Mouse (Mus musculus) heart, embryonic 10.5 days (tissue): ENCODE measurements at regions not wholly inside any gene's neighbourhood (a gene's known extent, or its start where the extent isn't known, plus 50 kb on each side); places are given as distances from the start of the nearest gene placed in this dataset.
A peak's percentile ranks its signal among the peaks of the same experiment; 100 is the strongest.

Experiments used
- DNase-seq: peaks from one replicate; pipeline ENCODE4 v3.0.0-alpha.2; 2017; ENCODE audit warnings: low spot score
- H3K27ac ChIP-seq: fragments of 300-500 bp; sonication (generic); 2 replicates; pipeline ENCODE4 v1.5.1; 2016; ENCODE audit warnings: mild to moderate bottlenecking
- H3K27me3 ChIP-seq: fragments of 300-500 bp; sonication (generic); 2 replicates; pipeline ENCODE4 v1.6.1; 2016; ENCODE audit warnings: mild to moderate bottlenecking; ENCODE audit not compliant: poor library complexity, insufficient read depth, severe bottlenecking
- H3K36me3 ChIP-seq: fragments of 300-500 bp; sonication (generic); 2 replicates; pipeline ENCODE4 v1.6.1; 2016; ENCODE audit warnings: mild to moderate bottlenecking, moderate library complexity
- H3K4me1 ChIP-seq: fragments of 300-500 bp; sonication (generic); 2 replicates; pipeline ENCODE4 v1.6.1; 2016; ENCODE audit warnings: mild to moderate bottlenecking
- H3K4me3 ChIP-seq: fragments of 300-500 bp; sonication (generic); 2 replicates; pipeline ENCODE4 v1.5.1; 2016; ENCODE audit warnings: mild to moderate bottlenecking, moderate library complexity
- H3K9me3 ChIP-seq: fragments of 300-500 bp; sonication (generic); 2 replicates; pipeline ENCODE4 v1.6.1; 2016; ENCODE audit warnings: mild to moderate bottlenecking, moderate library complexity
- WGBS: fragments of 180-500 bp; shearing (Covaris S2); methylation state at CpG from one replicate; pipeline ENCODE4 v1.1.7; 2016; 5-methylcytosine and 5-hydroxymethylcytosine counted together

DNA sequence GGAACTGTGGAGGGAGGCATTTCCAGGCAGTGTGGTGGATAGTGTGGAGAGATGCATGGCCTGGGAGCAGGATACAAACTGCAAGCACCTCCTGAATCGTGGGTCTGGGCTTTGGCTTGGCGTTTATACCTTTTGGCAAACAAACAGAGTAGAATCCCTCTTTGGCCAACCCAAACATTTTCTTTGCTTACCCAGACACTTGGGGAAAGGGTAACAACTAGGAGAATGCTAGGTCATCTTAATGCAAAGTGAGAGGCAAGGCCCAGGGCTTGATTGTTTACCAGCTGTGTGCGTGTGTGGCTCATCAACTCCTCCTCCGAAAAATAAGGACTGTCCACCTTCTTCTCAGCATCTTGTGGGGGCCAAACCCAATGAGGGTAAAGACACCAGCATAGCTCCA, 61.1 kb upstream of the Abca1 start:
- Histone ChIP-seq H3K36me3 (no peaks in the 10 kb centered on the region), H3K27me3 (no peaks in the 10 kb centered on the region), H3K9me3 (no peaks in the 10 kb centered on the region), H3K4me1 (peaks cover 25% of the 10 kb centered on the region), H3K4me3 (no peak overlapping the region), H3K27ac (no peak overlapping the region)
- no peak for DNase-seq
- WGBS = 82% methylated on average over 4 of the region's 4 CpGs

DNA sequence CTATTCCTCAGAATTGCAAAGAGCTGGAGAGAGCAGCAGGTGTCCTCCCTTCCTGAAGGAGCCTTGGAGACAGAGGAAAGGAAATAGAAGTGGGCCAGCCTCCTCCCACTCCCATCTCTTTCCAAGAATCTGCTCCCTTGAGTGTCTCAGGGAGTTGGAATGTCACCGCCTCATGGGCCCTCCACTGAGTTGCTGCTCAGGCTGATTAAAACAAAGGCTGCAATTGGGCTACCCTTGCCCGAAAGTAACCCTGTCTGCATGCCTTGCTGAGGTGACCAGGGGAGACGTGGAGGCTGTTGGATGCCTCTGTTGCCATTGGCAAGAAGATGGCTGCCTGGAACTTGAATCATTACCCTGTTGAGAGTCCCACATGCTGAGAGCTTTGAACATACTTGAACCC, 59.7 kb upstream of the Abca1 start:
- Histone ChIP-seq H3K4me1 (peaks cover 25% of the 10 kb centered on the region), H3K27ac (no peak overlapping the region), H3K4me3 (no peak overlapping the region), H3K36me3 (no peaks in the 10 kb centered on the region), H3K27me3 (no peaks in the 10 kb centered on the region), H3K9me3 (no peaks in the 10 kb centered on the region)
- 40% methylated on average over 3 of the region's 3 CpGs for WGBS
- DNase-seq = peak; percentile 71

DNA sequence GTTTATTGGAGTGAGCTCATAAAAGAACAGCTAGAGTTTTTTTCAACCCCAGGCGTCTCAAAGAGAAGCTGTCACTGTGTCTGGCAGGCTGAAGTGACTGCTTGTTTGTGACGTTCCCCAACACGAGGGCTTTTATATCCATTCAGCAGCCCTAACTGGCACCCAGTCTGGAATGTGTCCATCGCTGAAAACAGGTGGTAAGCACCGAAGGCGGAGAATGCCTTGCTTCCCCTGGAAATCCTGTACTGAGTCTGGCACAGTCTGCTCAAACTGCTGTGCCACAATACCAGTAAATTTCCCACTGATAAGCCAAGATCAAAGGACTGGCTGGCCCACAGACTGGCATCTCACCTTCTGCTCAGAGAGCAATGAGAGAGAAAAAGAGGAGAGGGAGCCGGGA, 59.1 kb upstream of the Abca1 start:
- no peaks in the 10 kb centered on the region for H3K27me3 ChIP-seq
- H3K27ac ChIP-seq = peak overlapping the region; percentile 23; the same call in 1 of the 2 replicates
- no peaks in the 10 kb centered on the region for H3K36me3 ChIP-seq
- peak; percentile 66 for DNase-seq
- no peaks in the 10 kb centered on the region for H3K9me3 ChIP-seq
- no peak overlapping the region for H3K4me3 ChIP-seq
- H3K4me1 ChIP-seq = peaks cover 25% of the 10 kb centered on the region
- WGBS = 43% methylated on average over 7 of the region's 7 CpGs

DNA sequence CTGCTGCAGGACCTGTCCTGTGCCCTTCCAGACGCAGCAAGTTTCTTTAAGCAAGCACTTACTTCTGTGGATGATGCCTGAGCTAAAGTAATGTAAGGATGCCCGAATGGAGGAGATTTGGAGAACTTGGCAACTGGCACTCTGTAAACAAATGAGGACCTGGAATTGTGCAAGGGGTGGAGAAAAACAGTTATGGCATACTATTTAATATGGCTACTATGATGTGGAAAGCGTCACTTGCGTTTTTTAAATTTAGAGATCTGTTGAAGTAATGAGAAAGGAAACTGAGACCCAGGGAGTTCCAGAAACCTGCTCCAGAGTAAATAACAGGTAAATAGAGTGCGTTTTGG, 58.6 kb upstream of the Abca1 start:
- H3K27ac ChIP-seq = peak overlapping the region; percentile 87
- H3K4me3 ChIP-seq = peak overlapping the region; percentile 67
- WGBS = 43% methylated on average over 5 of the region's 5 CpGs
- DNase-seq = no peak
- no peaks in the 10 kb centered on the region for H3K36me3 ChIP-seq
- peaks cover 25% of the 10 kb centered on the region for H3K4me1 ChIP-seq
- H3K9me3 ChIP-seq = no peaks in the 10 kb centered on the region
- H3K27me3 ChIP-seq = no peaks in the 10 kb centered on the region

DNA sequence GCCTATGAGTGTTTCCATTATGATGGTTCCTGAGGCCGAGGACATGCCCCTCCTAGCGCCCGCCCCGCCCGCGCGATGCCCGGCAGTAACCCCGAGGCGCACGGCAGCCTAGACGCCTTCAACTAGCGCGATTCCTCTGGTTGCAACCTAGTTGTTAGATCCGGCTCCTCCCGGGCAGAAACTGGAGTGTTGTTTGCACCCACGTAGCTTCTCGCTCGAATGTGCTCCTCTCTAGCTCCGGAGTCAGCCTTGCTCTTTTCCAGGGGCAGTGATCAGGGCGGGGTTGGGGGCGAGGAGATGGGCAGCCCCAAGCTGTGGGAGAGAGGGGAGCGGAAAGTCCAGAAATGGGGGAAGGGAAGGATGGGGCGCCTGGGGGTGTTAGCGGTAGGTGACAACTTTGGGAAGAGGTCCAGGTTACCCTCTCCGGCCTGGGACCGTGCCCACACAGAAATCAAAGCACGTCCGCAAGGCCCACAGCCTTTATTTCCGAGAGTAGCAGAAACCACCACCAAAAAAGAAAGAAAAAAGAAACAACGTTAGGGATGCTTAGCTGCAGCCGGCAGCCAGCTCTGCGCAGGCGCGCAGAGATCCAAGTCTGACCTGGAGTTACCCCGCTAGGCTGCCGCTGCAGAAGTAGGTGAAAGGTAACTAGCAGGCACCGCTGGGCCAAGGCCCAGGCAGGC, 58.1 kb upstream of the Abca1 start:
- Histone ChIP-seq H3K9me3 (no peaks in the 10 kb centered on the region), H3K36me3 (no peaks in the 10 kb centered on the region), H3K4me1 (peaks cover 25% of the 10 kb centered on the region), H3K4me3 (peak overlapping the region; percentile 67), H3K27ac (peak overlapping the region; percentile 87), H3K27me3 (no peaks in the 10 kb centered on the region)
- DNase-seq = peak; percentile 79
- whole genome bisulfite sequencing = under 1% methylated on average over 38 of the region's 38 CpGs

DNA sequence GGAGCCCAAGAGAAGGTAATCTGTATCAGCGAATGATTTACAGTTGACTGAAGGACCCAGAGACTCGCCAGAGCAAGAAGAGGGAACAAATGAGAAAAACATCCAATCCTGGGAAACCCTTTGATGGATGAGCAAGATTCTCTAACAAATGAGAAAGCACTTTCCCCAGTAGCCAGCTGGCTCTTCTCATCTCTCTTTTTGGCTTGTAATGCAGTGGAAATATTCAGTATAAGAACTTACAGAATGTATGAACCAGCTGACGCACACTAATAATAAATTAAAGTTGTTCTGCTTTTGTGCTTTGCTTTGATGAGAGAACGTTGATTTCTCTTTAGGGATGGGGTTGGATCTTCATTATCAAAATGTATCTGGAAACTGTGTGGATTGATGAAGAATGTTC, 52.8 kb upstream of the Abca1 start:
- H3K27ac ChIP-seq = no peak overlapping the region
- H3K27me3 ChIP-seq = no peaks in the 10 kb centered on the region
- H3K4me1 ChIP-seq = peaks cover 5% of the 10 kb centered on the region
- H3K9me3 ChIP-seq = no peaks in the 10 kb centered on the region
- no peak for DNase-seq
- no peaks in the 10 kb centered on the region for H3K36me3 ChIP-seq
- WGBS = 82% methylated on average over 4 of the region's 4 CpGs
- H3K4me3 ChIP-seq = no peak overlapping the region

DNA sequence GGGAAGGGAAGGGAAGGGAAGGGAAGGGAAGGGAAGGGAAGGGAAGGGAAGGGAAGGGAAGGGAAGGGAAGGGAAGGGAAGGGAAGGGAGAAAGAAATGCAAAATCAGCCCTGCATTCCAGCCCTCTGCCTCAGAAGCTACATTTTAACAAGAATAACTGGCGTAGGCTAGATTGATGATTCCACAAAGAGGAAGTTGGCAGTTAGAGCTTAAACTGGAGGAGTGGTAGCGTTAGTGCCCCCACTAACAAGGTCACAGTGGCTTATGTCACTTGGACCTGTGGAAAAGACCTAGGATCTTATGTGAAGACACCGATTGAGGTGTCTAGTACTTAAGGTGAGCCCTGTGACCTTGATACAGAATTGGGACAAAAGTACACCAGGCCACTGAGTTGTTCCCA, 51.0 kb upstream of the Abca1 start:
- no peaks in the 10 kb centered on the region for H3K4me1 ChIP-seq
- no peaks in the 10 kb centered on the region for H3K27me3 ChIP-seq
- WGBS = 80% methylated on average over 3 of the region's 3 CpGs
- DNase-seq = no peak
- H3K9me3 ChIP-seq = no peaks in the 10 kb centered on the region
- no peak overlapping the region for H3K27ac ChIP-seq
- H3K4me3 ChIP-seq = no peak overlapping the region
- no peaks in the 10 kb centered on the region for H3K36me3 ChIP-seq
